Mouse (Mus musculus) thymus, adult 2 months (tissue): ENCODE measurements around the gene Jpt2. TPM values are rescaled to one million over a fixed set of nuclear protein-coding genes. Genes with fewer than 3 reads are reported as not detected.

Source experiments
- DNase-seq: peaks from one replicate; pipeline ENCODE4 v3.0.0; 2021
- H3K27ac ChIP-seq: fragments of 200-500 bp; 2 replicates; pipeline ENCODE4 v1.5.1; 2012; ENCODE audit warnings: low read length, control low read depth; ENCODE audit not compliant: control insufficient read depth, insufficient read depth
- H3K27me3 ChIP-seq: fragments of 200-500 bp; 2 replicates; pipeline ENCODE4 v1.6.1; 2012; ENCODE audit warnings: mild to moderate bottlenecking, low read length, moderate library complexity, mixed read lengths; ENCODE audit not compliant: control insufficient read depth, insufficient read depth
- H3K36me3 ChIP-seq: fragments of 200-500 bp; 2 replicates; pipeline ENCODE4 v1.6.1; 2012; ENCODE audit warnings: mild to moderate bottlenecking, low read length, moderate library complexity; ENCODE audit not compliant: control insufficient read depth, insufficient read depth
- H3K4me1 ChIP-seq: fragments of 200-500 bp; replicated peaks from 2 replicates; pipeline ENCODE4 v1.6.1; 2012; ENCODE audit warnings: low read length; ENCODE audit not compliant: control insufficient read depth, insufficient read depth
- H3K4me3 ChIP-seq: fragments of 200-500 bp; 2 replicates; pipeline ENCODE4 v1.5.1; 2012; ENCODE audit warnings: mild to moderate bottlenecking, low read length, control low read depth, moderate library complexity; ENCODE audit not compliant: control insufficient read depth, insufficient read depth
- CTCF ChIP-seq: fragments of 200-500 bp; IDR thresholded peaks from 2 replicates; pipeline ENCODE4 v1.5.1; 2012; ENCODE audit warnings: mild to moderate bottlenecking, control low read depth, low read length, moderate library complexity, borderline replicate concordance; ENCODE audit not compliant: control insufficient read depth, poor library complexity, insufficient read depth; ENCODE audit errors: extremely low read depth
- POLR2A ChIP-seq: fragments of 200-500 bp; IDR thresholded peaks from 2 replicates; pipeline ENCODE4 v1.6.1; 2012; ENCODE audit warnings: mild to moderate bottlenecking, low read length, control low read depth, moderate library complexity; ENCODE audit not compliant: control insufficient read depth, poor library complexity, insufficient read depth; ENCODE audit errors: extremely low read depth
- WGBS: fragments of 180-500 bp; shearing (Covaris S2); methylation state at CpG from one replicate; pipeline ENCODE4 v1.1.7; 2018; 5-methylcytosine and 5-hydroxymethylcytosine counted together
- polyA plus RNA-seq: library from polyadenylated mRNA; depleted of rRNA; stranded (reverse); fragments of >200 nt; gene quantifications from 2 replicates; pipeline ENCODE4 v1.2.3, GENCODE M21; 2012; rRNA removed

Jpt2 gene
- polyA plus RNA-seq, 1 experiment: 13.5 TPM

DNA sequence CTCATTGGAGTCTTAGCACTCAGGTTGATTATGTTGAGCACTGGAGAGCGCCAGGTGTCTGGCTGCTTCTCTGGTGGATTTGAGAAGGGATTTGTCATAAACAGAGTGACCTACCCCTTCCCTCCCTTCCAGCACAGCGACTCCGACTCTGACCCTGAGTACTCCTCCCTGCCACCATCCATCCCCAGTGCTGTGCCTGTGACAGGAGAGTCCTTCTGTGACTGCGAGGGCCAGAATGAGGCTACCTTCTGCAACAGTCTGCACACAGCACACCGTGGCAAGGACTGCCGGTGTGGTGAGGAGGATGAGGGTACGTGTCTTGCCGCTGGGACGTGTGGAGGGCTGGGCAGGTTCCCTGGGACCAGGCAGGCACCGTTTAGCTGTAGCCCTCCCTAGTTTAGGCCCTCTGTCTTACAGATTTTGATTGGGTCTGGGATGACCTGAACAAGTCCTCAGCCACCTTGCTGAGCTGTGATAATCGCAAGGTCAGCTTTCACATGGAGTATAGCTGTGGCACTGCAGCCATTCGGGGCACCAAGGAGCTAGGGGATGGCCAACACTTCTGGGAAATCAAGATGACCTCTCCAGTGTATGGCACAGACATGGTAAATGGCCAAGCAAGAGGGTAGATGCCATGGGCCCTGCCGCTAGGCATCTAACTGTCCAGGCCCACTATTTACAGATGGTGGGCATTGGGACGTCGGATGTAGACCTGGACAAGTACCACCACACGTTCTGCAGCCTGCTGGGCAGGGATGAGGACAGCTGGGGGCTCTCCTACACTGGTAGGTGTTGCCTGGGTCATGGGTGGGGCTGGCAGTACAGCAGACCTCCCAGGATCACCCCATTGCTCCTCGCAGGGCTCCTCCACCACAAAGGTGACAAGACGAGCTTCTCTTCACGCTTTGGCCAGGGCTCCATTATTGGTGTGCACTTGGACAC is 70.1 kb downstream of the Jpt2 start:
- Histone ChIP-seq H3K4me1 (peaks cover 20% of the 10 kb centered on the region), H3K4me3 (no peak overlapping the region), H3K27me3 (no peaks in the 10 kb centered on the region), H3K36me3 (peaks cover 22% of the 10 kb centered on the region), H3K27ac (no peak overlapping the region)
- WGBS: 96% methylated on average over 19 of the region's 19 CpGs
- no peak for DNase-seq
- TF ChIP-seq CTCF (no peak), POLR2A (no peak)

GRCm38 (mm10) chr17:24888862-24889261 is 71.6 kb downstream of the Jpt2 start:
- WGBS: 99% methylated on average over 3 of the region's 3 CpGs
- Histone ChIP-seq H3K4me3 (no peak overlapping the region), H3K4me1 (peaks cover 16% of the 10 kb centered on the region), H3K27me3 (no peaks in the 10 kb centered on the region), H3K36me3 (peaks cover 22% of the 10 kb centered on the region), H3K27ac (no peak overlapping the region)
- TF ChIP-seq CTCF: no peak
- no peak for TF ChIP-seq POLR2A
- no peak for DNase-seq

Other genes with a start within 250 kb of the Jpt2 start
- gene Rnf151, start 242.6 kb downstream of the Jpt2 start, polyA plus RNA-seq: 0.88 and 0.96 TPM in 2 replicates
- gene Rps2, start 242.6 kb downstream of the Jpt2 start, polyA plus RNA-seq: 3,358 and 3,484 TPM in 2 replicates
- gene Ndufb10, start 236.2 kb downstream of the Jpt2 start, polyA plus RNA-seq: 237 and 291 TPM in 2 replicates
- gene Rpl3l, start 232.9 kb downstream of the Jpt2 start, polyA plus RNA-seq: 0.20 and 7.2 TPM in 2 replicates
- 90.7 and 91.5 TPM in 2 replicates for gene Msrb1, start 224.0 kb downstream of the Jpt2 start, polyA plus RNA-seq
- gene Hs3st6, start 207.7 kb downstream of the Jpt2 start, polyA plus RNA-seq: 15.5 and 15.6 TPM in 2 replicates
- not detected in 2 replicates for gene Meiob, start 156.4 kb downstream of the Jpt2 start, polyA plus RNA-seq
- gene Hagh, start 120.5 kb downstream of the Jpt2 start, polyA plus RNA-seq: 153 and 157 TPM in 2 replicates
- 6.9 and 7.8 TPM in 2 replicates for gene Fahd1, start 110.3 kb downstream of the Jpt2 start, polyA plus RNA-seq
- 8.4 and 9.0 TPM in 2 replicates for gene Igfals, start 94.7 kb downstream of the Jpt2 start, polyA plus RNA-seq
- gene Nubp2, start 74.3 kb downstream of the Jpt2 start, polyA plus RNA-seq: 88.8 and 96.1 TPM in 2 replicates
- gene Spsb3, start 74.0 kb downstream of the Jpt2 start, polyA plus RNA-seq: 274 and 285 TPM in 2 replicates
- 48.2 and 55.3 TPM in 2 replicates for gene Eme2, start 65.6 kb downstream of the Jpt2 start, polyA plus RNA-seq
- 146 and 152 TPM in 2 replicates for gene Mrps34, start 65.6 kb downstream of the Jpt2 start, polyA plus RNA-seq
- gene Nme3, start 64.2 kb downstream of the Jpt2 start, polyA plus RNA-seq: 63.3 and 76.7 TPM in 2 replicates
- gene Mapk8ip3, start 23.7 kb downstream of the Jpt2 start, polyA plus RNA-seq: 255 and 272 TPM in 2 replicates
- 41.4 and 46.9 TPM in 2 replicates for gene Cramp1l, start 55.1 kb upstream of the Jpt2 start, polyA plus RNA-seq
- gene Ift140, start 55.4 kb upstream of the Jpt2 start, polyA plus RNA-seq: 17.0 and 22.6 TPM in 2 replicates
- 7.2 and 11.3 TPM in 2 replicates for gene Tmem204, start 122.9 kb upstream of the Jpt2 start, polyA plus RNA-seq
- gene Telo2, start 155.3 kb upstream of the Jpt2 start, polyA plus RNA-seq: 26.4 and 28.1 TPM in 2 replicates
- not detected in 2 replicates for gene Ptx4, start 160.1 kb upstream of the Jpt2 start, polyA plus RNA-seq
- gene Clcn7, start 172.7 kb upstream of the Jpt2 start, polyA plus RNA-seq: 43.4 and 45.9 TPM in 2 replicates
- 0.05 and 0.09 TPM in 2 replicates for gene Ccdc154, start 201.8 kb upstream of the Jpt2 start, polyA plus RNA-seq
- gene Gm38655, start 214.8 kb upstream of the Jpt2 start, polyA plus RNA-seq: 0.11 TPM in 1 of 2 replicates, not detected in the other
- gene BC003965, start 223.9 kb upstream of the Jpt2 start, polyA plus RNA-seq: 17.8 and 18.8 TPM in 2 replicates
- gene Unkl, start 227.7 kb upstream of the Jpt2 start, polyA plus RNA-seq: 60.1 and 64.6 TPM in 2 replicates